Mouse (Mus musculus) limb, embryonic 11.5 days (tissue): Measurements from ENCODE around the gene Nlrp10. TPM values are rescaled to one million over a fixed set of nuclear protein-coding genes. Genes with fewer than 3 reads are reported as not detected.

ENCODE experiments used
- polyA plus RNA-seq: library from polyadenylated mRNA; unstranded; fragments of >200 nt; fragmentation: Nextera tagmentation; extraction: Ambion mirVana; gene quantifications from 2 replicates; pipeline ENCODE4 v1.2.1, GENCODE M21; 2014

Gene Nlrp10
- polyA plus RNA-seq, 1 experiment from 2014 or later, result 0.71 TPM

Other genes starting within 250 kb of the Nlrp10 start
- gene Olfr512, start 216.9 kb downstream of the Nlrp10 start, polyA plus RNA-seq, result not detected in 2 replicates
- gene Olfr513, start 179.2 kb downstream of the Nlrp10 start, polyA plus RNA-seq, result not detected in 2 replicates
- not detected in 2 replicates for gene Olfr514, start 104.2 kb downstream of the Nlrp10 start, polyA plus RNA-seq
- gene Olfr516, start 79.6 kb downstream of the Nlrp10 start, polyA plus RNA-seq, result not detected in 2 replicates
- gene Olfr517, start 57.8 kb downstream of the Nlrp10 start, polyA plus RNA-seq, result not detected in 2 replicates
- not detected in 2 replicates for gene Olfr518, start 45.2 kb downstream of the Nlrp10 start, polyA plus RNA-seq
- not detected in 2 replicates for gene Olfr519, start 35.8 kb downstream of the Nlrp10 start, polyA plus RNA-seq
- 96.1 and 97.2 TPM in 2 replicates for gene Eif3f, start 4.2 kb upstream of the Nlrp10 start, polyA plus RNA-seq
- gene Tub, start 20.2 kb upstream of the Nlrp10 start, polyA plus RNA-seq, result 3.7 and 4.2 TPM in 2 replicates
- gene Ric3, start 153.2 kb upstream of the Nlrp10 start, polyA plus RNA-seq, result 4.7 and 5.1 TPM in 2 replicates
- 31.9 and 34.8 TPM in 2 replicates for gene Lmo1, start 245.0 kb upstream of the Nlrp10 start, polyA plus RNA-seq